Mouse (Mus musculus) neural tube, embryonic 12.5 days (tissue): ENCODE results near the gene Hoxb6. TPM values are rescaled to one million over a fixed set of nuclear protein-coding genes. Genes with fewer than 3 reads are reported as not detected.
A peak's percentile ranks its signal among the peaks of the same experiment; 100 is the strongest.

Source experiments
- ATAC-seq: fragments of 200-750 bp; cut with Nextera tagmentation; 2 replicates; pipeline ENCODE4 v1.8.0; 2017; ENCODE audit warnings: low read depth, mild to moderate bottlenecking, moderate TSS enrichment, moderate library complexity; ENCODE audit not compliant: low FRiP score
- H3K27ac ChIP-seq: fragments of 300-500 bp; sonication (generic); 2 replicates; pipeline ENCODE4 v1.5.1; 2016
- H3K27me3 ChIP-seq: fragments of 300-500 bp; sonication (generic); replicated peaks from 2 replicates; pipeline ENCODE4 v1.6.1; 2016; ENCODE audit warnings: mild to moderate bottlenecking
- H3K36me3 ChIP-seq: fragments of 300-500 bp; sonication (generic); 2 replicates; pipeline ENCODE4 v1.6.1; 2016; ENCODE audit warnings: mild to moderate bottlenecking
- H3K4me1 ChIP-seq: fragments of 300-500 bp; sonication (generic); 2 replicates; pipeline ENCODE4 v1.6.1; 2016
- H3K4me2 ChIP-seq: fragments of 300-500 bp; sonication (generic); replicated peaks from 2 replicates; pipeline ENCODE4 v1.6.1; 2016; ENCODE audit warnings: mild to moderate bottlenecking
- H3K4me3 ChIP-seq: fragments of 300-500 bp; sonication (generic); 2 replicates; pipeline ENCODE4 v1.5.1; 2016
- H3K9ac ChIP-seq: fragments of 300-500 bp; sonication (generic); 2 replicates; pipeline ENCODE4 v1.6.1; 2016; ENCODE audit warnings: mild to moderate bottlenecking
- H3K9me3 ChIP-seq: fragments of 300-500 bp; sonication (generic); 2 replicates; pipeline ENCODE4 v1.6.1; 2016; ENCODE audit warnings: mild to moderate bottlenecking
- WGBS: fragments of 180-500 bp; shearing (Covaris S2); methylation state at CpG from one replicate; pipeline ENCODE4 v1.1.7; 2016; 5-methylcytosine and 5-hydroxymethylcytosine counted together
- polyA plus RNA-seq: library from polyadenylated mRNA; unstranded; fragments of >200 nt; fragmentation: Nextera tagmentation; extraction: Ambion mirVana; gene quantifications from 2 replicates; pipeline ENCODE4 v1.2.1, GENCODE M21; 2016

Gene Hoxb6
- polyA plus RNA-seq, 1 experiment from 2014 or later: 151 TPM

DNA sequence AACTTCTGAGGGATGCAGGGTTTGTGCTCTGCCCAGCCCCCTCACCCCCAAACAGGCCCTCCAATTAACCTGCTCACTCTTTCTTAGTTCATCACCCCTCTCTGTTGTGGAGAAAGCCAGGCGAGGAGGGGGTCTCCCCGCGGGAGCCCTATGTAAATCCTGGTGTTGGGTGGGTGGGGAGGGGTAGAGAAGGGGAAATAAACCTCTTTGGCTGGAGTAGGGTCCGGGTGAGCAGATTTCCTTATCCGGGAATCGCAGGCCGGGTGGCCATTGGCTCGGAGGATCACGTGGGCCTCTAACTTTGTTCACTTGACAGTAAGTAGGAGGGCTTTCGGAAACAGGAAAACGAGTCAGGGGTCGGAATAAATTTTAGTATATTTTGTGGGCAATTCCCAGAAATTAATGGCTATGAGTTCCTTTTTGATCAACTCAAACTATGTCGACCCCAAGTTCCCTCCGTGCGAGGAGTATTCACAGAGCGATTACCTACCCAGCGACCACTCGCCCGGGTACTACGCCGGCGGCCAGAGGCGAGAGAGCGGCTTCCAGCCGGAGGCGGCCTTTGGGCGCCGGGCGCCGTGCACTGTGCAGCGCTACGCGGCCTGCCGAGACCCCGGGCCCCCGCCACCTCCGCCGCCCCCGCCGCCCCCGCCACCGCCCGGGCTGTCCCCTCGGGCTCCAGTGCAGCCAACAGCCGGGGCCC lies 26.2 kb downstream of the Hoxb6 start:
- ATAC-seq: peak; percentile 74
- no peaks in the 10 kb centered on the region for H3K9me3 ChIP-seq
- H3K27me3 ChIP-seq: no peaks in the 10 kb centered on the region
- H3K4me1 ChIP-seq: peaks cover 58% of the 10 kb centered on the region
- peak overlapping the region; percentile 100 for H3K9ac ChIP-seq
- peak overlapping the region; percentile 99 for H3K4me3 ChIP-seq
- H3K27ac ChIP-seq: peak overlapping the region; percentile 100
- peak overlapping the region; percentile 100 for H3K4me2 ChIP-seq
- H3K36me3 ChIP-seq: peaks cover 5% of the 10 kb centered on the region; the same call in 1 of the 2 replicates
- under 1% methylated on average over 38 of the region's 45 CpGs for WGBS

DNA sequence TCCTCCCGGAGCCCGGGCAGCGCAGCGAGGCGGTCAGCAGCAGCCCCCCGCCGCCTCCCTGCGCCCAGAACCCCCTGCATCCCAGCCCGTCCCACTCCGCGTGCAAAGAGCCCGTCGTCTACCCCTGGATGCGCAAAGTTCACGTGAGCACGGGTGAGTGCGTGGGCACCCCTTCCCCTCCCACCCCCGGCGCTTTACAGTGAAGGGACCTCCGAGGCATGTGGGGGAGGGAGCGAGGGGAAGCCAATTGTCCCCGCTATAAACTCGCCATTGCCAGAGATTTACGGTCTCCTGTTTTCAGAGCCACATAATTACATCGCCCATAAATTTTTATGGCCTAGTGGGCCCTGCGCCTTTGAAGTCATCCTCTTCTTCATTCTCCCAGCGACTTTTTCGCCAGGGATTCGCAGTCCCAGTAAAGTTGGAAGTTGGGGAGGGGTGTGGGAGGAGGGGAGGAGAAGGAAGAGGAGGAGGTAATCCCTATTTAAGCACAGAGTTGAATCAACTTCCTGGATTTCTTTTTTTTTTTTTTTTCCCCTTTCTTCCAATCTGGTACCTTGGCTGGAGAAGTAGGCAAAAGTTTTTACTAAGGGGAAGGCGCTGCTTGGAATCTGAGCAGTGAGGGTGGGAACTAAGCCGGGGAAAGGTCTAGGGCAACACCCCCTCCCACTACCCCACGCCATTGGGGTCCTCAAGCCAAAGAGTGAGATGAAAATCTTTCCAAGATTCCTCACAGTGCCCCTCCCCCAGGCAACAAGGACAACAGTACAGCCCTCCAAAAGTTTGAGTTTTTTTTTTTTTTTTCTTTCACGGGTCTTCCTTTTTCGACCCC lies 27.0 kb downstream of the Hoxb6 start:
- Histone ChIP-seq H3K4me1 (peaks cover 55% of the 10 kb centered on the region), H3K36me3 (peaks cover 5% of the 10 kb centered on the region; the same call in 1 of the 2 replicates), H3K27me3 (no peaks in the 10 kb centered on the region), H3K27ac (peak overlapping the region; percentile 100), H3K4me2 (peak overlapping the region; percentile 100), H3K9me3 (no peaks in the 10 kb centered on the region), H3K9ac (peak overlapping the region; percentile 100), H3K4me3 (peak overlapping the region; percentile 99)
- peak; percentile 83 for ATAC-seq
- WGBS: under 1% methylated on average over 34 of the region's 34 CpGs

DNA sequence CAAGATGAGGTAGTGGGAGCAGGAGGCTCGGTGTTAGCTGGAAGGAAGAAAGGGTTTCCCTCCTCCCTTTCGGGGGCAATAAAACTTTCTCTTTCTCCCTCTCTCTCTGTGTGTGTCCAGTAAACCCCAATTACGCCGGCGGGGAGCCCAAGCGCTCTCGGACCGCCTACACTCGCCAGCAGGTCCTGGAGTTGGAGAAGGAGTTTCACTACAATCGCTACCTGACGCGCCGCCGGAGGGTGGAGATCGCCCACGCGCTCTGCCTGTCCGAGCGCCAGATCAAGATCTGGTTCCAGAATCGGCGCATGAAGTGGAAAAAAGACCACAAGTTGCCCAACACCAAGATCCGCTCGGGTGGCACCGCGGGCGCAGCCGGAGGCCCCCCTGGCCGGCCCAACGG lies 27.6 kb downstream of the Hoxb6 start:
- under 1% methylated on average over 29 of the region's 29 CpGs for WGBS
- no peaks in the 10 kb centered on the region for H3K27me3 ChIP-seq
- H3K27ac ChIP-seq: peak overlapping the region; percentile 100
- peaks cover 6% of the 10 kb centered on the region; the same call in 1 of the 2 replicates for H3K36me3 ChIP-seq
- H3K4me2 ChIP-seq: peak overlapping the region; percentile 100
- H3K4me3 ChIP-seq: peak overlapping the region; percentile 99
- ATAC-seq: no peak
- H3K9ac ChIP-seq: peak overlapping the region; percentile 100
- H3K9me3 ChIP-seq: no peaks in the 10 kb centered on the region
- peaks cover 56% of the 10 kb centered on the region for H3K4me1 ChIP-seq

DNA sequence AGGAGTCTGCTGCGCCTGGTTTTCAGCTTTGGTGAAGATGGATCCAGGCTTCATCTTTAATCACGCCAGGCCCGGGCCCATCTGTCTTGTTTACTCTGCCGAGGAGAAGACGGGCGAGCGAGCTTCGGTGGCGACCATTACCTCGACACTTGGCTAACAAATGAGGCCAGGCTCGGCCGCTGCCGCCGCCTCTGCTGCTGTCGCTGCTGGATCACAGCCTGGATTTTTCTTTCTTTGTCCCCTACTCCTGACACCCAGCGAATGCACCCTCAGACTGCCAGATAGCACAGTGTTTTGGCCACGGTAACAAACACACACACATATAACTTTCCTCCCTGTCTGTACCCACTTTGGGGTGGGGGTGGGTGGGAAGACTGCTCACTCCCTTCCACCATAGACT lies 28.4 kb downstream of the Hoxb6 start:
- no peaks in the 10 kb centered on the region for H3K9me3 ChIP-seq
- peak overlapping the region; percentile 99 for H3K4me3 ChIP-seq
- no peak for ATAC-seq
- H3K27me3 ChIP-seq: no peaks in the 10 kb centered on the region
- under 1% methylated on average over 17 of the region's 17 CpGs for WGBS
- H3K4me2 ChIP-seq: peak overlapping the region; percentile 100
- H3K27ac ChIP-seq: peak overlapping the region; percentile 100
- peaks cover 56% of the 10 kb centered on the region for H3K4me1 ChIP-seq
- peaks cover 12% of the 10 kb centered on the region; the same call in 1 of the 2 replicates for H3K36me3 ChIP-seq
- H3K9ac ChIP-seq: peak overlapping the region; percentile 100

DNA sequence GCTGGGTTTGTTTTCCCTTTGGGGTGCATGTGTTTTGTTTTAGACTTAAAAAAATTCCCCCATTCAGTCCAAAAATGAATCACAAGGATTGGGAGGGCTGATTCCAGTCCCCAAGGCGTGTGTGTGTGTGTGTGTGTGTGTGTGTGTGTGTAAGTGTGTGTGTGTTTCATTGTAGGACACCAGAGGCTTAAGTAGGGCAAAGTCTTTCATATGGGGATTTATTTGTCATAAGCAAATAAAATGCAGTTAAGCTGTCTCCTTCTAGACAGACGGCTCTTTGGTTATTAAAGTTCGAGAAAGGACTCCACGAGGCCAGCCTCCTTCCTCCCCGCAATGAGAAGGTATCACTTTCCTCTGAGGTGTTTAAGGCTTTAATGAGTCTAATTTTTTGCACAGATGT lies 29.6 kb downstream of the Hoxb6 start:
- WGBS: 4% methylated on average over 5 of the region's 5 CpGs
- H3K4me1 ChIP-seq: peaks cover 56% of the 10 kb centered on the region
- peak overlapping the region; percentile 100 for H3K4me2 ChIP-seq
- no peaks in the 10 kb centered on the region for H3K27me3 ChIP-seq
- H3K9me3 ChIP-seq: no peaks in the 10 kb centered on the region
- H3K36me3 ChIP-seq: peaks cover 16% of the 10 kb centered on the region; the same call in 1 of the 2 replicates
- no peak for ATAC-seq
- peak overlapping the region; percentile 100 for H3K27ac ChIP-seq
- peak overlapping the region; percentile 65 for H3K4me3 ChIP-seq
- H3K9ac ChIP-seq: peak overlapping the region; percentile 100

- peak overlapping the region; percentile 100 for H3K9ac ChIP-seq
- H3K4me3 ChIP-seq: peak overlapping the region; percentile 65
- 4% methylated on average over 6 of the region's 6 CpGs for WGBS
- peak overlapping the region; percentile 100 for H3K4me2 ChIP-seq
- H3K4me1 ChIP-seq: peaks cover 62% of the 10 kb centered on the region
- no peaks in the 10 kb centered on the region for H3K27me3 ChIP-seq
- H3K9me3 ChIP-seq: no peaks in the 10 kb centered on the region
- H3K27ac ChIP-seq: peak overlapping the region; percentile 100
- ATAC-seq: no peak
- H3K36me3 ChIP-seq: peaks cover 16% of the 10 kb centered on the region; the same call in 1 of the 2 replicates
Measured at GRCm38 (mm10) chr11:96322738-96323137, 30.5 kb downstream of the Hoxb6 start.

GRCm38 (mm10) chr11:96323154-96323553 lies 30.9 kb downstream of the Hoxb6 start, which contains the start of gene Hoxb3:
Gene Hoxb3, plus strand, starts transcription at chr11:96323326.
- ATAC-seq: no peak
- H3K4me3 ChIP-seq: peak within 1 kb of the TSS; percentile 65
- H3K4me2 ChIP-seq: peak within 1 kb of the TSS; percentile 100
- H3K4me1 ChIP-seq: peaks cover 60% of the 10 kb centered on the region
- H3K9ac ChIP-seq: peak within 1 kb of the TSS; percentile 100
- peaks cover 16% of the 10 kb centered on the region; the same call in 1 of the 2 replicates for H3K36me3 ChIP-seq
- H3K9me3 ChIP-seq: no peaks in the 10 kb centered on the region
- peak within 1 kb of the TSS; percentile 100 for H3K27ac ChIP-seq
- no peaks in the 10 kb centered on the region for H3K27me3 ChIP-seq
- WGBS: 6% methylated on average over 10 of the region's 10 CpGs

DNA sequence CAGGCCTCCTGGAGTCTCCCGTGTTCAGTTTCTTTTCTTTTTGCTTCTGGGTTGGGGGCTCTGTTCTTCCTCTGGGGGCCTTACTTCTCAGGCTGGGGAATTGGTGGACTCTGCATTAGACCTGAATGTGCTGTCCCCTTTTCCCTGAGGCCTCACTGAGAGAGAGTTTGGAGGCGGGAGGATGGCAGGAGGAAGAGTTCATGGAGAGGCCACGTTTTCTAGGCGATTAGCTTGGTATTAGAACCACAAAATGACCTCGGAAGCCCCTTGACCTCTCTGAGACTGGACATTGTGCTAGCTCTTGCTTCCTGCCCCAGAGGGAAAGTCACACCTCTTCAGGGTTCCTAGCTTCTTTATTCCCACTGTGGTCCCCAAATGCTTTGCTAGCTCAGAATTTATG lies 31.8 kb downstream of the Hoxb6 start:
- peaks cover 16% of the 10 kb centered on the region; the same call in 1 of the 2 replicates for H3K36me3 ChIP-seq
- H3K27ac ChIP-seq: peak overlapping the region; percentile 100
- peak overlapping the region; percentile 65 for H3K4me3 ChIP-seq
- WGBS: 3% methylated on average over 5 of the region's 5 CpGs
- H3K9me3 ChIP-seq: no peaks in the 10 kb centered on the region
- no peaks in the 10 kb centered on the region for H3K27me3 ChIP-seq
- H3K4me1 ChIP-seq: peaks cover 68% of the 10 kb centered on the region
- H3K9ac ChIP-seq: peak overlapping the region; percentile 100
- peak overlapping the region; percentile 100 for H3K4me2 ChIP-seq
- no peak for ATAC-seq

DNA sequence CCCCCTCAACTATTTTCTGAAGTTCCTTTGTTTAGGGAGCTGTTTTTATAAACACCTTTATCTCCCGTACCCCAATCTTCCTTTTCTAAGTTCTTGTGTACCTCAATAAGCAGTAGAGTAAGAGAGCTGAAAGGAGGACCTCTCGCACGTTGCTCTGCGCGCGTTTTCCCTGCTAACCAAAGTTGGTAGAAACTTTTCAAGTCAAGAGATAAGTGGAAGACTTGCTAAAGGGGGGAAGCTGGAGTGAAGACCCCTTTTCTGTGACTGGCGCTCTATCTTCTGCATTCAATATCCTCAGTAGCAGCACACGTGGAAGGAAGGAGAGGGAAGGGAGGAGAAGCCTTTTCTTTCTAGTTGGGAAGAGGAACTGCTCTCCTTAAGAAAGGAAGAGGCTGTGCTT lies 32.7 kb downstream of the Hoxb6 start:
- ATAC-seq: no peak
- H3K4me3 ChIP-seq: peak overlapping the region; percentile 65
- WGBS: 2% methylated on average over 8 of the region's 8 CpGs

GRCm38 (mm10) chr11:96325747-96326212 lies 33.5 kb downstream of the Hoxb6 start:
- 2% methylated on average over 22 of the region's 22 CpGs for WGBS
- Histone ChIP-seq H3K36me3 (peaks cover 17% of the 10 kb centered on the region), H3K9ac (peak overlapping the region; percentile 100), H3K27ac (peak overlapping the region; percentile 100), H3K4me3 (peak overlapping the region; percentile 65), H3K9me3 (no peaks in the 10 kb centered on the region), H3K27me3 (no peaks in the 10 kb centered on the region), H3K4me2 (peak overlapping the region; percentile 100), H3K4me1 (peaks cover 80% of the 10 kb centered on the region)
- no peak for ATAC-seq

More for the DNA sequence above, 32.7 kb downstream of the Hoxb6 start:
- Histone ChIP-seq H3K4me1 (peaks cover 75% of the 10 kb centered on the region), H3K9ac (peak overlapping the region; percentile 100), H3K27ac (peak overlapping the region; percentile 100), H3K27me3 (no peaks in the 10 kb centered on the region), H3K9me3 (no peaks in the 10 kb centered on the region), H3K4me2 (peak overlapping the region; percentile 100), H3K36me3 (peaks cover 16% of the 10 kb centered on the region; the same call in 1 of the 2 replicates)

DNA sequence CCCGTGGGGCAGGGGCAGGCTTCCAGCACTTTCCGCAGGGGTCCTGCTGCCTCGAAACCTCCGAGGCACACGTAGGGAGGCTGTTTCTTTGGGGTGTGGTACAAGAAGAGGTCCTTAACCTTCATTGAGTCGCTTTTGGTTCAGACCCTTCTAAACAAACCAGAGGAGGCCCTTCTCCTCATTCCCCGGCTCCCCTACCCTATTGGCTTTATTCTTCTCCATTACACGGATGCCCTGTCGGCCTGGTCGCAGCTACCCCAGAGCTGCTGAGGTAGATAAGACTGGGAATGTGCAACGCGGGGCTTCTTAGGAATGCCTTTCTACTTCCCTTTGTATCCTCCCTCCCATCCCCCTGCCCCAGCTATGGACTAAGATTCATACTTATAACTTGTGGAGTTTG lies 34.4 kb downstream of the Hoxb6 start:
- H3K9me3 ChIP-seq: no peaks in the 10 kb centered on the region
- H3K4me1 ChIP-seq: peaks cover 82% of the 10 kb centered on the region
- peak overlapping the region; percentile 100 for H3K4me2 ChIP-seq
- no peak for ATAC-seq
- H3K27me3 ChIP-seq: no peaks in the 10 kb centered on the region
- WGBS: 1% methylated on average over 12 of the region's 12 CpGs
- H3K4me3 ChIP-seq: peak overlapping the region; percentile 65
- H3K27ac ChIP-seq: peak overlapping the region; percentile 100
- peaks cover 17% of the 10 kb centered on the region for H3K36me3 ChIP-seq
- peak overlapping the region; percentile 100 for H3K9ac ChIP-seq

- 3% methylated on average over 7 of the region's 7 CpGs for WGBS
- Histone ChIP-seq H3K4me1 (peaks cover 82% of the 10 kb centered on the region), H3K36me3 (peaks cover 21% of the 10 kb centered on the region), H3K9me3 (no peaks in the 10 kb centered on the region), H3K4me2 (peak overlapping the region; percentile 100), H3K27me3 (no peaks in the 10 kb centered on the region), H3K27ac (peak overlapping the region; percentile 100), H3K9ac (peak overlapping the region; percentile 100), H3K4me3 (peak overlapping the region; percentile 65)
- no peak for ATAC-seq
Measured at GRCm38 (mm10) chr11:96327122-96327521, 34.8 kb downstream of the Hoxb6 start.
